8 mouse cellular contexts compared by ENCODE assay signal in the genomic region with DNA sequence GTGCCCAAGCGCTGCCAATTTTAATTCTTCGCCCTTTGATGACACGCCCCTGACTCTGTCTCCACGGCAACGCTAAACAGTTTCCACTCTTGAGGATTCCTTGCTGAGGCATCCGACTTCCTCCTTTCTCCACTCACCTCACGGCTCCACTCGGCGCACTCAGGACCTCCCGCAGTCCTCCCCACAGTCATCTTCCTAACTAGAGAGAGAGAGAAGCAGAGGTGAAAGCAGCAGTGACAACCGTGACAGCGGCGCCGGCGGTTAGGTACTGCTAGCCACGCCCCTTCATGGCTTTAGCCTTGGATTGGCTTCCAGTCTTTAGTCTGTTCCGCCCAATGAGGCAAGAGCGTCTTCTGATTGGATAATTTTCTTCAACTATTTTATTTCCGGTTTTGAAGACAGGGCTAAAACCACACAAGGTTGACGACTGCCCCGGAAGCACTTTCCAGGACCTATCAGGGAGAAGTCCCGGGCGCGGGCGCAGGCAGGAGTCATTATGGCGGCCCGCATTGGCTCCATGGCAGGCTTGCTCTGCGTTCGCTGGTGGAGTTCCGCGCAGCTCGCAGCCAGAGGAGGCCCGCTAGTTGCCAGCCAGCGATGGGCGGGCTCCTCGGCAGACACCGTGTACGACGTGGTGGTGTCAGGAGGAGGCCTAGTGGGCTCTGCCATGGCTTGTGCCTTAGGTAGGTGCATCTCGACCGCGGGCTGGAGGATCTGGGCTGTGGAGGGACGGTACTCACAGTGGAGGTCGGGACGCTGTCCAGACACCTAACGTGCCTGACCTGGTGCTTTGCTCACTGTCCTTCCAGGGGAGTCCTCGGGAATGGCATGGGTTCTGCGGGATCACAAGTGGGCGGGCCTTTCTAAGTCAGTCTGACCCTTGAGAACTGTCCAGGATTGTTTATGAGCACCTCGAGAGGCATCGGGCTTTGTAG. TPM values are rescaled to one million over a fixed set of nuclear protein-coding genes. Genes with fewer than 3 reads are reported as not detected.
DNase-seq lines count a peak whose midpoint lies in the region; ATAC-seq and TF ChIP-seq lines count a peak whose summit lies in the region.

TSS of gene Coq6 (plus strand) at position 103 of the 935 bp plus-strand sequence.
TSS of gene Fam161b (minus strand) at position 279 of the 935 bp plus-strand sequence.

- peak within 1 kb of the TSS; percentile 82 for H3K9ac ChIP-seq in heart, embryonic 12.5 days
- peak within 1 kb of the TSS; percentile 79 for H3K9ac ChIP-seq in kidney, postnatal 0 days (ENCODE audit: low read depth, low read length)
- peak within 1 kb of the TSS; percentile 79 for H3K9ac ChIP-seq in liver, embryonic 11.5 days (ENCODE audit: low read depth, low read length)
- H3K9ac ChIP-seq in stomach, embryonic 14.5 days (replicated peaks; ENCODE audit: low read depth, low read length), result peak within 1 kb of the TSS; percentile 91

- peaks cover 25% of the 10 kb centered on the region for H3K4me1 ChIP-seq in heart, embryonic 12.5 days (replicated peaks)
- peaks cover 9% of the 10 kb centered on the region; the same call in 1 of the 2 replicates for H3K4me1 ChIP-seq in kidney, postnatal 0 days (replicated peaks; ENCODE audit: insufficient read depth, low read length)
- H3K4me1 ChIP-seq in liver, embryonic 11.5 days (replicated peaks; ENCODE audit: control insufficient read depth, insufficient read depth, low read length), result peaks cover 37% of the 10 kb centered on the region
- H3K4me1 ChIP-seq in stomach, embryonic 14.5 days (ENCODE audit: control insufficient read depth, insufficient read depth, low read length), result peaks cover 9% of the 10 kb centered on the region

- H3K4me2 ChIP-seq in heart, embryonic 12.5 days, result peak within 1 kb of the TSS; percentile 75
- H3K4me2 ChIP-seq in kidney, postnatal 0 days (ENCODE audit: low read length), result peak within 1 kb of the TSS; percentile 92
- peak within 1 kb of the TSS; percentile 84 for H3K4me2 ChIP-seq in liver, embryonic 11.5 days
- peak within 1 kb of the TSS; percentile 84 for H3K4me2 ChIP-seq in stomach, embryonic 14.5 days (replicated peaks; ENCODE audit: low read depth, low read length)

- ATAC-seq in erythroid progenitor cell, adult 5-6 weeks (replicated peaks; ENCODE audit: low FRiP score, poor library complexity, severe bottlenecking), result peak; percentile 93
- ATAC-seq in heart, embryonic 12.5 days (ENCODE audit: insufficient number of reproducible peaks, low FRiP score), result peak; percentile 99
- ATAC-seq in kidney, postnatal 0 days (replicated peaks; ENCODE audit: low FRiP score, low read depth), result peak; percentile 99
- ATAC-seq in liver, embryonic 11.5 days (replicated peaks; ENCODE audit: low FRiP score), result peak; percentile 94
- peak; percentile 98 for ATAC-seq in stomach, embryonic 14.5 days (ENCODE audit: insufficient number of reproducible peaks, insufficient read depth, low FRiP score, low read depth)

- DNase-seq in CD4-positive helper T cell, adult 2 months (ENCODE audit: low read depth, low spot score), result peak; percentile 99
- DNase-seq in brain, embryonic 18.5 days (ENCODE audit: low read depth, low spot score), result peak; percentile 96
- peak; percentile 100 for DNase-seq in kidney, postnatal 0 days (ENCODE audit: low spot score)
- peak; percentile 87 for DNase-seq in liver, embryonic 11.5 days (ENCODE audit: low spot score)
- DNase-seq in naive thymus-derived CD4-positive, alpha-beta T cell, adult 2 months (ENCODE audit: low read depth), result peak; percentile 97

- peaks cover 6% of the 10 kb centered on the region for H3K36me3 ChIP-seq in heart, embryonic 12.5 days
- H3K36me3 ChIP-seq in kidney, postnatal 0 days (ENCODE audit: insufficient read depth, low read length), result no peaks in the 10 kb centered on the region
- peaks cover 1% of the 10 kb centered on the region; the same call in 1 of the 2 replicates for H3K36me3 ChIP-seq in liver, embryonic 11.5 days (ENCODE audit: control insufficient read depth, insufficient read depth, low read length)
- H3K36me3 ChIP-seq in stomach, embryonic 14.5 days (ENCODE audit: control insufficient read depth, insufficient read depth, low read length), result 0 out of 2 replicates have a peak, but pooled peaks cover under 1% of the 10 kb centered on the region

- no peaks in the 10 kb centered on the region for H3K27me3 ChIP-seq in heart, embryonic 12.5 days (replicated peaks)
- no peaks in the 10 kb centered on the region for H3K27me3 ChIP-seq in kidney, postnatal 0 days (ENCODE audit: insufficient read depth, low read length)
- no peaks in the 10 kb centered on the region for H3K27me3 ChIP-seq in liver, embryonic 11.5 days (replicated peaks; ENCODE audit: control insufficient read depth, insufficient read depth, low read length)
- no peaks in the 10 kb centered on the region for H3K27me3 ChIP-seq in stomach, embryonic 14.5 days (ENCODE audit: control insufficient read depth, insufficient read depth, low read length)

- under 1% methylated on average over 51 of the region's 51 CpGs for WGBS in heart, embryonic 12.5 days
- WGBS in kidney, postnatal 0 days, result 0% methylated on average over 51 of the region's 51 CpGs
- WGBS in liver, embryonic 11.5 days, result under 1% methylated on average over 51 of the region's 51 CpGs
- under 1% methylated on average over 51 of the region's 51 CpGs for WGBS in stomach, embryonic 14.5 days

- TF ChIP-seq CTCF in kidney, postnatal 0 days (IDR thresholded peaks at IDR 0.05; ENCODE audit: low read depth), result no peak

- no peaks in the 10 kb centered on the region for H3K9me3 ChIP-seq in heart, embryonic 12.5 days (replicated peaks)
- no peaks in the 10 kb centered on the region for H3K9me3 ChIP-seq in kidney, postnatal 0 days (replicated peaks; ENCODE audit: low read length)
- H3K9me3 ChIP-seq in liver, embryonic 11.5 days (ENCODE audit: control insufficient read depth, low read length), result no peaks in the 10 kb centered on the region
- no peaks in the 10 kb centered on the region for H3K9me3 ChIP-seq in stomach, embryonic 14.5 days (ENCODE audit: control insufficient read depth, low read depth, low read length)

- H3K4me3 ChIP-seq in heart, embryonic 12.5 days, result peak within 1 kb of the TSS; percentile 67
- H3K4me3 ChIP-seq in kidney, postnatal 0 days (replicated peaks; ENCODE audit: low read depth, low read length), result peak within 1 kb of the TSS; percentile 92
- H3K4me3 ChIP-seq in liver, embryonic 11.5 days (ENCODE audit: low read depth, low read length), result peak within 1 kb of the TSS; percentile 95
- H3K4me3 ChIP-seq in stomach, embryonic 14.5 days (ENCODE audit: low read depth, low read length), result peak within 1 kb of the TSS; percentile 99

- peak within 1 kb of the TSS; percentile 40 for H3K27ac ChIP-seq in heart, embryonic 12.5 days (ENCODE audit: poor library complexity, severe bottlenecking)
- H3K27ac ChIP-seq in kidney, postnatal 0 days, result peak within 1 kb of the TSS; percentile 67; the same call in 1 of the 2 replicates
- H3K27ac ChIP-seq in liver, embryonic 11.5 days (ENCODE audit: low read depth, low read length), result peak within 1 kb of the TSS; percentile 35; the same call in 1 of the 2 replicates
- H3K27ac ChIP-seq in stomach, embryonic 14.5 days (ENCODE audit: low read length), result peak within 1 kb of the TSS; percentile 55; the same call in 1 of the 2 replicates

RNA-seq across cellular contexts. Expression of gene Coq6, which starts in this region (rescaled TPM):
- total RNA-seq in erythroid progenitor cell, adult 5-6 weeks (2015; ENCODE audit: low replicate concordance), result 17.2 and 19.5 TPM in 2 replicates
- 5.6 and 14.4 TPM in 2 replicates for total RNA-seq in erythroid progenitor cell, adult 5-6 weeks (2017; ENCODE audit: low replicate concordance)
- polyA plus RNA-seq in heart, embryonic 12.5 days (2016; fragmentation: Nextera tagmentation; extraction: Ambion mirVana), result 59.2 and 61.6 TPM in 2 replicates
- 36.0 and 40.9 TPM in 2 replicates for polyA plus RNA-seq in kidney, postnatal 0 days (2015; fragmentation: Nextera tagmentation; extraction: Ambion mirVana)
- polyA plus RNA-seq in liver, embryonic 11.5 days (2014; fragmentation: Nextera tagmentation; extraction: Ambion mirVana), result 43.6 and 51.7 TPM in 2 replicates
- 52.6 and 52.7 TPM in 2 replicates for polyA plus RNA-seq in stomach, embryonic 14.5 days (2014; fragmentation: Nextera tagmentation; extraction: Ambion mirVana)

RNA-seq across cellular contexts. Expression of gene Fam161b, which starts in this region (rescaled TPM):
- 2.9 TPM in 1 of 2 replicates, not detected in the other for total RNA-seq in erythroid progenitor cell, adult 5-6 weeks (2015; ENCODE audit: low replicate concordance)
- 3.6 and 3.7 TPM in 2 replicates for total RNA-seq in erythroid progenitor cell, adult 5-6 weeks (2017; ENCODE audit: low replicate concordance)
- polyA plus RNA-seq in heart, embryonic 12.5 days (2016; fragmentation: Nextera tagmentation; extraction: Ambion mirVana), result 5.0 and 5.2 TPM in 2 replicates
- 2.0 and 2.1 TPM in 2 replicates for polyA plus RNA-seq in kidney, postnatal 0 days (2015; fragmentation: Nextera tagmentation; extraction: Ambion mirVana)
- polyA plus RNA-seq in liver, embryonic 11.5 days (2014; fragmentation: Nextera tagmentation; extraction: Ambion mirVana), result 4.7 and 4.9 TPM in 2 replicates
- polyA plus RNA-seq in stomach, embryonic 14.5 days (2014; fragmentation: Nextera tagmentation; extraction: Ambion mirVana), result 2.7 and 3.4 TPM in 2 replicates

Comparison
In these comparisons a context has a peak if more than half of its experiments do, and no peak if none do; other contexts are left out.
1. Peak in every context shown above with its lines: DNase-seq, ATAC-seq, H3K4me3 ChIP-seq and H3K27ac ChIP-seq.